Mouse (Mus musculus) adrenal gland, adult 8-10 months (tissue): ENCODE results near the gene Shisa2. TPM values are rescaled to one million over a fixed set of nuclear protein-coding genes. Genes with fewer than 3 reads are reported as not detected.

Experiments
- DNase-seq: peaks from one replicate; pipeline ENCODE4 v3.0.0; 2022
- total RNA-seq, 4 experiments: library from RNA; stranded (reverse); gene quantifications; 2 replicates each; pipeline ENCODE4 v1.2.4; 2022

Shisa2 gene
- total RNA-seq, 4 experiments from 2014 or later: 1.0 to 2.3 (median 1.6) TPM

DNA sequence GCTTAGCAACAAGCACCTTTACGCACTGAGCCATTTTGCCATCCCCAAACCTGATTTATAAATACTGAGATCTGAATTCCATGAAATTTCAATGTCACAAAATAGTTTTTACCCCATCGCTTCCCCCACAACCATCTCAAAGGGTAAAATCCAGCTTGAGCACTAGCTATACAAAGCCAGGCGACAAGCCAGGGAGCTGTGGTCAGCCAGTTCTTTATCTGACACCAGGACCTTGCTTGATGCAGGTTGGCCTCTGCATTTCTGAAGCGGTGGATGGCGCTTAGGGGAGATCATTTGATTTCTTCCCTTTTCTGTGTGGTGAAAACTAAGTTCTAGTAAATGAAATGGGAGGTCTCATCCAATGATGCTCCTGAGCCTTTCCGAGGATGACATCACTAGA is 7.0 kb downstream of the Shisa2 start:
- no peak for DNase-seq

DNA sequence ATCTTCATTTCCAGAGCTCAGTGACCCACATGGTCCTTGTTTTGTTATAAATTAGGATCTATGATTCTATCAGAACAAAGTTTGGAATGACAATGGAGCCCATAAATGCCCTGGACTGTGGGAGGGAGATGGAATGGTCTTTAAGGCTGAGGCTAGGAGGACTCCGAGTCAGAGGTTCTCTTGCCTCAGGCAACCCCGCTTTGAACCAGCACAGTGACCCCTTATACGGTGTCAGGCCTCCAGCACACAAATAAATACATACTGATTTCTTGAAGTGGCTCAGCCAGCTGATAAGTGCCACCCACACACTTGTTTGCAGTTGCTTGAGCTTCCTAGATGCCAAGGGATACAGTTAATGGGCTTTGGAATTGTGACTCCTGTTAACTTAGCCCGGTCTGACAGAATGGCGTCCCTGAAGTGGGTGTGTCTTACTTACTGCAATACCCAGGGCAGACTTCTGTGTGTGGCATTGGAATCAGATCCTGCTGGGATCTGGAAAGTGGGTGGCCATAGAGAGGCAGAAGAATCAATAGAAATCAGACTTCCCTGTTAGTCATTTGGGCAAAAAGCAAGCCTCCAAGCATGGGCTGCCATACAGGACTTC is 8.3 kb downstream of the Shisa2 start:
- DNase-seq: no peak

- no peak for DNase-seq
Observed at GRCm38 (mm10) chr14:59633988-59634387, 8.9 kb downstream of the Shisa2 start.

- DNase-seq: no peak
Observed at GRCm38 (mm10) chr14:59638906-59639703, 14.0 kb downstream of the Shisa2 start.

DNA sequence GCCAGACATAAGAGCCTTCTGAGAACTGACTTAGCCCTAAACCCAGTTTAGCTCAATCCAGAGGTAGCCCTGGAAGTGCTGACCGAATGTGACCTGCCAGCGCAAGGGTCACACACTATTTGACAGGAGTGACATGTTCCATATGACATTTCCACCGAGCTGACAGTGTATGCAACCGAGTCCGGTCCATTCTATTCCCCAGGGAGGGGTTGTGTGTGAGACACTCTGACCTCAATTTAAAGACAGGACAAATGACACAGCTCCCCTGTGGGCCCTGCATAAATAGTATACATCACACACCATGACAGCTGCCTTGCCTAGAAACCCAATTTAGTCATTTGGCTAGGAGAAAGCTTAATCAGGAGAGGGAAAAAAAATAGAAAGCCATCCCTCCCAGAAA is 16.7 kb downstream of the Shisa2 start:
- no peak for DNase-seq

- no peak for DNase-seq
Observed at GRCm38 (mm10) chr14:59643582-59643981, 18.5 kb downstream of the Shisa2 start.

GRCm38 (mm10) chr14:59644166-59644565 is 19.1 kb downstream of the Shisa2 start:
- DNase-seq: no peak

- DNase-seq: no peak
Observed at GRCm38 (mm10) chr14:59644896-59645295, 19.8 kb downstream of the Shisa2 start.

- DNase-seq: peak; percentile 24
Observed at GRCm38 (mm10) chr14:59646826-59647697, 22.0 kb downstream of the Shisa2 start.

GRCm38 (mm10) chr14:59648611-59649010 is 23.5 kb downstream of the Shisa2 start:
- DNase-seq: peak; percentile 55

DNA sequence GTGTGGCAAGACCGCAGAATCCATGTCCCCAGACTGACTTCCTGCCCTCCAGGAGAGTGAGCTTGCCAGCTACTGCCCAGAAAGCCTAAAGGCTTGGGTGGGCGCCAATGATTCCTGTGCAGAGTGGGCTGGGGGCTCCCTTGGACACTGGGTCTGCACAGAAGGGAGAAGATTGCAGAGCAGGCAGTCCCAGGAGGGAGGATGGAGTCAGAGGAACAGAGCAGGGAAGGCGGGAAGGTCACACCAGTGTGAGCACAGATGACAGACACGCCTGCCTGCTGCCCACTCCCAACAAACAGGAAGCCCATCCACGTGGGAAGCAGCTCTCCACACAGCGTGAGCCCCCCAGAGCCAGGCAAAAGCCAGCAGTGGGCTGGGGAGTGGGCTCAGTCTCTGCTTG is 24.2 kb downstream of the Shisa2 start:
- DNase-seq: no peak

DNA sequence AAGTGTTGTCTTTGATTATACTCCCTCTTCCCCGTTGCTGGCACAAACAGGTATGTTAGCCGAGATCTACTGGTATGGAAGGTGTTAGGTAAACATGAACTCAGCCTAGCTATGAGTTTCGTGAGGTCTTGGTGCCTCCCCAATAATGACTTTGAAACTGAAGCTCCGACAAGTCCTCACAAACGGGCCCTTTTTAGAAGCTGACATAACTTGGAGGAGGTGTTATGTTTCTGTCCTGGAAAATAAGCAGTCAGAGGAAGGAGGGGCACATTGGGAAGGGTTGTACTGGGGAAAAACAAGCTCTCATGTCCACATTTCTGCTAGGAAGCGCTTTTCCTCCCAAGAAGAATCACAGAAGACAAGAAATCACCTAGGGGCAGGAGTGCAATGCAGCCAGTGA is 31.5 kb downstream of the Shisa2 start:
- no peak for DNase-seq

- no peak for DNase-seq
Observed at GRCm38 (mm10) chr14:59657098-59657497, 32.0 kb downstream of the Shisa2 start.

- DNase-seq: peak; percentile 40
Observed at GRCm38 (mm10) chr14:59672893-59673515, 47.9 kb downstream of the Shisa2 start.

DNA sequence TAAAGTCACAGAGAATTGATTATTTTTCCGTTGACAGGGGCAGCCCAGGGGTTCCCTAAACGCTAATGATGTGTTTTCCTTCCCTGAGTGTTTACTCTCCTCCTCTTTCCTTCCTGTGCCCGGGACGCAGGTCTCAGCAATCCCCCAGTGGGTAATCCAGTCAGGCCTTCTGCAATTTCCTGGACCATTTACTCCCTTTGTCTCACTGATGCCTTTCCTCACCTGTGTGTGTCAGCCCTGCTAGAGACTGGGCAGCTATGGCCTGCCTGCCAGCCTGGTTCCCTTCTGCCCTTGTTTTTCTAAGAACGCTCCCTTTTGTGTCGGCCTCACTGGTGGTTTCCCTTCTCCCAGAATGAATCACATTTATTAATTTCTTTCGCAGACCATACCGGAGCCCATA is 49.4 kb downstream of the Shisa2 start:
- no peak for DNase-seq

GRCm38 (mm10) chr14:59675330-59675729 is 50.2 kb downstream of the Shisa2 start:
- DNase-seq: no peak

DNA sequence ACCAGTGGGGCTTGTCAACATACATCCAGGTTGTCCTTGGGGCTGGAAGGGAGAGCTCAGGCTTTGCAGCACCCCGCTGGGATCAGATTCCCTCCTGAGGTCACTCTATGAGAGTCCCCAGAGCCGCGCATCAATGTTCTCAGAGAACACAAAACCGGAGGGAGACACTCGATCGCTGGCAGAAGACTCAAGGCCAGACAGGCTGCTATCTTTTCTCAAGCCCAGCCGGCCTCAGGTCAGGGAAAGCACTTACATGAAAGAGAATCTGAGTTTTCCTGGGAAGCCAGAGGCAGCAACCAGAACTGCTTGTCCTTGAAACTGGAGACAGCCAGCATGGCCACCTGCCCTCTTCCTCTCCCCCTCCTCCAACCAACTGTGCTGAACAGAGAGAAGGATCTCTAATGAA is 52.5 kb downstream of the Shisa2 start:
- DNase-seq: peak; percentile 61

Other genes with a start within 250 kb of the Shisa2 start
- 1 to 10 TPM in 1 of 4 experiments, under 1 TPM in 3; 0.52 to 1.1 (median 0.80) TPM for gene Phf11c, start 229.9 kb upstream of the Shisa2 start, total RNA-seq
- 1 to 10 TPM; 5.6 to 9.9 (median 7.4) TPM for gene Setdb2, start 184.4 kb upstream of the Shisa2 start, total RNA-seq
- gene Cab39l, start 184.3 kb upstream of the Shisa2 start, total RNA-seq: 10 to 100 TPM; 31.7 to 46.4 (median 42.3) TPM
- gene Cdadc1, start 27.3 kb upstream of the Shisa2 start, total RNA-seq: 10 to 100 TPM; 67.8 to 82.0 (median 78.5) TPM